Mouse (Mus musculus): ENCODE measurements around the gene Dpysl4. TPM values are rescaled to one million over a fixed set of nuclear protein-coding genes. Genes with fewer than 3 reads are reported as not detected.

The Dpysl4 gene
- polyA plus RNA-seq, 1 experiment from 2014 or later: 269 TPM

GRCm38 (mm10) chr7:139086195-139087158, 676 bp downstream of the Dpysl4 start:
- Histone ChIP-seq H3K36me3 (peaks cover 20% of the 10 kb centered on the region), H3K27ac (peak overlapping the region; percentile 86), H3K9ac (peak overlapping the region; percentile 95), H3K27me3 (no peaks in the 10 kb centered on the region), H3K4me3 (peak overlapping the region; percentile 90), H3K9me3 (replicated peaks) (no peaks in the 10 kb centered on the region), H3K4me2 (replicated peaks) (peak overlapping the region; percentile 58), H3K4me1 (peaks cover 34% of the 10 kb centered on the region)
- ATAC-seq (ENCODE audit: low FRiP score): peak; percentile 63
- WGBS: 1% methylated on average over 56 of the region's 61 CpGs

DNA sequence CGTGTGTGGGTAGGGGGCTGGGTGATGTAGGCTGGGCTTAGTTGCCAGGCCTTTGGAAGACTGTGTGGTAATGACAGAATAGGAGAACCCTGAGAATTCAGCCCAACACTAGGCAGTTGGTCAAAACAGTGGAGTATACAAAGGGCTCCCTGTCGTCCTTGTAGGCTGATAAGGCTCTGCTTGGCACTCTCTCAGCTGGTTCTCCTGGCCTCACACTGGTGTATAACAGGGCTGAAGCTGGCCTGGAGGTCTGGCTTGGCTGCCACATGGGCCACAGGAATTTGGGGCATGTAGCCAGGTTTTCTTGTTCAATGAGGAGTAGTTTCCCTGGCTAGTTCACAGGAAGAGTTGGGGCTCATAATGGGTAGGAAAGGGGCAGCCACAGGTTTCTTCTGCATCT, 2.0 kb downstream of the Dpysl4 start:
- WGBS: 59% methylated on average over 2 of the region's 2 CpGs
- ATAC-seq (ENCODE audit: low FRiP score): no peak
- Histone ChIP-seq H3K9ac (peak overlapping the region; percentile 41), H3K36me3 (peaks cover 33% of the 10 kb centered on the region), H3K4me3 (peak overlapping the region; percentile 90), H3K27me3 (no peaks in the 10 kb centered on the region), H3K27ac (no peak overlapping the region), H3K9me3 (replicated peaks) (no peaks in the 10 kb centered on the region), H3K4me2 (replicated peaks) (peak overlapping the region; percentile 58), H3K4me1 (peaks cover 26% of the 10 kb centered on the region)

- peaks cover 56% of the 10 kb centered on the region for H3K36me3 ChIP-seq
- no peak overlapping the region for H3K4me2 ChIP-seq (replicated peaks)
- no peak overlapping the region for H3K4me3 ChIP-seq
- H3K4me1 ChIP-seq: peaks cover 26% of the 10 kb centered on the region
- H3K9me3 ChIP-seq (replicated peaks): no peaks in the 10 kb centered on the region
- H3K27ac ChIP-seq: no peak overlapping the region
- no peaks in the 10 kb centered on the region for H3K27me3 ChIP-seq
- no peak for ATAC-seq (ENCODE audit: low FRiP score)
- H3K9ac ChIP-seq: no peak overlapping the region
- WGBS: 79% methylated on average over 12 of the region's 12 CpGs
These were observed 4.4 kb downstream of the Dpysl4 start for GRCm38 (mm10) chr7:139089892-139090874.

DNA sequence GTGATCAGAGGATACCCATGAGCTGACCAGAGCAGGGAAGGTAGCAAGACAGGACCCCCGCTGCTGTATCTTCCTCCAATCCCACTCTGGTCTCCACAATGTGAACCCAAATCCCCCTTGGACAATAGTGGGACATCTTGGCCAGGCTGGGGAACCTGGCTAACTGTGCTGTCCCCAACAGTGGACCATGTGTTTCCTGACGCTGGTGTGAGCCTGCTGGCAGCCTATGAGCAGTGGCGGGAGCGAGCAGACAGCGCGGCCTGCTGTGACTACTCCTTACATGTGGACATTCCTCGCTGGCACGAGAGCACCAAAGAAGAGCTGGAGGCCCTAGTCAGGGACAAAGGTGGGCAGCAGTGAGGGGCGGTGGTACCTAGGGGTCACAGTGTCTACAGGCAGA, 5.9 kb downstream of the Dpysl4 start:
- Histone ChIP-seq H3K4me3 (no peak overlapping the region), H3K4me1 (peaks cover 26% of the 10 kb centered on the region), H3K9me3 (replicated peaks) (no peaks in the 10 kb centered on the region), H3K4me2 (replicated peaks) (no peak overlapping the region), H3K36me3 (peaks cover 71% of the 10 kb centered on the region), H3K27me3 (no peaks in the 10 kb centered on the region), H3K9ac (no peak overlapping the region), H3K27ac (no peak overlapping the region)
- ATAC-seq (ENCODE audit: low FRiP score): no peak
- WGBS: 94% methylated on average over 9 of the region's 9 CpGs

- H3K36me3 ChIP-seq: peaks cover 79% of the 10 kb centered on the region
- ATAC-seq (ENCODE audit: low FRiP score): no peak
- H3K27me3 ChIP-seq: no peaks in the 10 kb centered on the region
- H3K4me3 ChIP-seq: no peak overlapping the region
- no peaks in the 10 kb centered on the region for H3K9me3 ChIP-seq (replicated peaks)
- WGBS: 94% methylated on average over 5 of the region's 5 CpGs
- H3K4me1 ChIP-seq: peaks cover 17% of the 10 kb centered on the region
- no peak overlapping the region for H3K27ac ChIP-seq
- no peak overlapping the region for H3K4me2 ChIP-seq (replicated peaks)
- H3K9ac ChIP-seq: no peak overlapping the region
These were observed 6.9 kb downstream of the Dpysl4 start for GRCm38 (mm10) chr7:139092676-139093075.

DNA sequence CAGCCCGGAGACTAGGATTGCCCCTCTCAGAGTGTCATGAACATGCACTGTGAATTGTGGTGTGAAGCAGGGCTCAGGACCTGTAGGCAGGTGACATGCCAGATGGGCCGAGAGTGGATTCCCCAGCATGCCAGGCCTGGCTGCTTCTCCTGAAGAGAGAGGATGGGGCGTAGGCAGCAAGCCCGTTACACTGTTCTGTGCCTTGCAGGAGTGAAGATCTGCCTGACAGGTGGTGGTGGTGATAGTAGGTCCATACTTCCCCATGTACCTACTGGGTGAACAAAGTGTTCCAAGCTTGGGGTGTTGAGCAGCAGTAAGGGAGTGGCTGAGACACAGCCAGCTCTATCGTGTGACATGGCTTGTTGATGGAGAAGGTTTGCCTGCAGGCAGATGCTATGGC, 7.3 kb downstream of the Dpysl4 start:
- Histone ChIP-seq H3K9me3 (replicated peaks) (no peaks in the 10 kb centered on the region), H3K27me3 (no peaks in the 10 kb centered on the region), H3K4me2 (replicated peaks) (no peak overlapping the region), H3K36me3 (peaks cover 83% of the 10 kb centered on the region), H3K9ac (no peak overlapping the region), H3K4me3 (no peak overlapping the region), H3K4me1 (peaks cover 12% of the 10 kb centered on the region), H3K27ac (no peak overlapping the region)
- 92% methylated on average over 5 of the region's 5 CpGs for whole genome bisulfite sequencing
- no peak for ATAC-seq (ENCODE audit: low FRiP score)

DNA sequence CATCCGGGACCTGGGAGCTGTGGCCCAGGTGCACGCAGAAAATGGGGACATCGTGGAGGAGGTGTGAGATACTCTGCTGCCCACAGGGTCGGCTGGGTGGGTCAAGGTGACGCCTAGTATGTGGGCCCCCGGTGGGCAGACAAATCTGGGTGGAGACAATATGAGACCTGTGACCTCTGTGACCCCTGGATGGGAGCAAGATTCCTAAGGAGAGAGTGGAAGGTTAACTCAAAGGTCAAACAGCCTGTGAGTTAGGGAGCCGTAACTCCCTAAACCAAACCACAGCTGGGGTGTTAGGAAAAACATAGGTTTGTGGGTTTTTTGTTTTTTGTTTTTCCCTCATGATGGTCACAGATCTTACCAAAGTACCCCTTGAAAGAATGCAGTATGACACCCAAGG, 8.0 kb downstream of the Dpysl4 start:
- Histone ChIP-seq H3K4me2 (replicated peaks) (no peak overlapping the region), H3K27me3 (no peaks in the 10 kb centered on the region), H3K4me1 (peaks cover 6% of the 10 kb centered on the region), H3K27ac (no peak overlapping the region), H3K4me3 (no peak overlapping the region), H3K9me3 (replicated peaks) (no peaks in the 10 kb centered on the region), H3K9ac (no peak overlapping the region), H3K36me3 (peaks cover 90% of the 10 kb centered on the region)
- no peak for ATAC-seq (ENCODE audit: low FRiP score)
- WGBS: 87% methylated on average over 7 of the region's 7 CpGs

GRCm38 (mm10) chr7:139094761-139095160, 9.0 kb downstream of the Dpysl4 start:
- Histone ChIP-seq H3K4me1 (no peaks in the 10 kb centered on the region), H3K27me3 (no peaks in the 10 kb centered on the region), H3K9ac (no peak overlapping the region), H3K36me3 (peaks cover 95% of the 10 kb centered on the region), H3K27ac (no peak overlapping the region), H3K9me3 (replicated peaks) (no peaks in the 10 kb centered on the region), H3K4me3 (no peak overlapping the region), H3K4me2 (replicated peaks) (no peak overlapping the region)
- WGBS: 82% methylated on average over 6 of the region's 6 CpGs
- no peak for ATAC-seq (ENCODE audit: low FRiP score)

GRCm38 (mm10) chr7:139095282-139095681, 9.5 kb downstream of the Dpysl4 start:
- Histone ChIP-seq H3K27me3 (no peaks in the 10 kb centered on the region), H3K36me3 (peaks cover 95% of the 10 kb centered on the region), H3K27ac (no peak overlapping the region), H3K4me3 (no peak overlapping the region), H3K4me1 (no peaks in the 10 kb centered on the region), H3K9me3 (replicated peaks) (no peaks in the 10 kb centered on the region), H3K4me2 (replicated peaks) (no peak overlapping the region), H3K9ac (no peak overlapping the region)
- ATAC-seq (ENCODE audit: low FRiP score): no peak
- WGBS: 83% methylated on average over 7 of the region's 7 CpGs

DNA sequence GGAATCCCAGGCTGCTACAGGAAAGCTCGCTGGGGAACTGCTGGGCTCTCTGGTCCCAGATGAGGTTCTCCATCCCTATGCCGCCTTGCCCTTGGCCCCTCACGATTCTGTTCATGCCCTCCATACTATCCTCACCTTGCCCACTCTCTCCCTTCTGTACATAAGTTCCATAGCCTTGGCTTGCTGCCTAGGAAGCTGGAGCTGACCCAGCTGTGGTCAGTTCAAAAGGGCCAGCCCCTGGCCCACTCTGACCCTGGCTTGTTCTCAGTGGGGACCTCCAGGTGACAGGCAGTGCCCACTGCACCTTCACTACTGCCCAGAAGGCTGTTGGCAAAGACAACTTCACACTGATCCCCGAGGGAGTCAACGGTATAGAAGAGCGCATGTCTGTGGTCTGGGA, 10.6 kb downstream of the Dpysl4 start:
- H3K9ac ChIP-seq: 0 out of 2 replicates have a peak overlapping the region, but pooled peaks have one; percentile 27
- no peak overlapping the region for H3K27ac ChIP-seq
- WGBS: 89% methylated on average over 6 of the region's 6 CpGs
- H3K4me1 ChIP-seq: no peaks in the 10 kb centered on the region
- H3K4me3 ChIP-seq: no peak overlapping the region
- no peaks in the 10 kb centered on the region for H3K9me3 ChIP-seq (replicated peaks)
- peaks cover 95% of the 10 kb centered on the region for H3K36me3 ChIP-seq
- H3K27me3 ChIP-seq: no peaks in the 10 kb centered on the region
- no peak overlapping the region for H3K4me2 ChIP-seq (replicated peaks)
- no peak for ATAC-seq (ENCODE audit: low FRiP score)

GRCm38 (mm10) chr7:139100531-139101095, 14.8 kb downstream of the Dpysl4 start:
- Histone ChIP-seq H3K4me1 (no peaks in the 10 kb centered on the region), H3K27me3 (no peaks in the 10 kb centered on the region), H3K27ac (no peak overlapping the region), H3K9me3 (replicated peaks) (no peaks in the 10 kb centered on the region), H3K4me3 (no peak overlapping the region), H3K4me2 (replicated peaks) (no peak overlapping the region), H3K9ac (no peak overlapping the region), H3K36me3 (peaks cover 63% of the 10 kb centered on the region)
- 78% methylated on average over 12 of the region's 12 CpGs for WGBS
- no peak for ATAC-seq (ENCODE audit: low FRiP score)

- 84% methylated on average over 10 of the region's 10 CpGs for WGBS
- H3K4me1 ChIP-seq: no peaks in the 10 kb centered on the region
- ATAC-seq (ENCODE audit: low FRiP score): no peak
- peaks cover 55% of the 10 kb centered on the region for H3K36me3 ChIP-seq
- no peak overlapping the region for H3K4me3 ChIP-seq
- H3K27ac ChIP-seq: no peak overlapping the region
- H3K9ac ChIP-seq: no peak overlapping the region
- no peaks in the 10 kb centered on the region for H3K27me3 ChIP-seq
- H3K9me3 ChIP-seq (replicated peaks): no peaks in the 10 kb centered on the region
- H3K4me2 ChIP-seq (replicated peaks): no peak overlapping the region
These were observed 15.5 kb downstream of the Dpysl4 start for GRCm38 (mm10) chr7:139101286-139101804.
